Mouse (Mus musculus): ENCODE data around the gene Vps16.

- TF ChIP-seq ELF1 (IDR thresholded peaks at IDR 0.05; ENCODE audit: low read depth, low read length): peak; percentile 50
- TF ChIP-seq MAFK (IDR thresholded peaks at IDR 0.05; ENCODE audit: borderline replicate concordance, low read depth, low read length): peak; percentile 70; the same call in 1 of the 2 replicates
- TF ChIP-seq ZNF384 (IDR thresholded peaks at IDR 0.05; ENCODE audit: low read depth, low read length): peak; percentile 17; the same call in 1 of the 2 replicates
- no peak for TF ChIP-seq UBTF (IDR thresholded peaks at IDR 0.05; ENCODE audit: borderline replicate concordance, insufficient read depth, low read depth, low read length)
- TF ChIP-seq CTCF (IDR thresholded peaks at IDR 0.05 in 2 of 3, conservative IDR thresholded peaks at IDR 0.05 in 1 of 3; ENCODE audit: control insufficient read depth in 1 of 3, insufficient read depth in 1 of 3, low read depth in 2 of 3, low read length in 3 of 3, poor library complexity in 1 of 3, severe bottlenecking in 1 of 3): no peak
- TF ChIP-seq NRF1 (IDR thresholded peaks at IDR 0.05; ENCODE audit: insufficient read depth, low read depth, low read length, poor library complexity, severe bottlenecking): no peak
- no peak for TF ChIP-seq CHD2 (IDR thresholded peaks at IDR 0.05; ENCODE audit: low read length)
- no peak for TF ChIP-seq POLR2A (IDR thresholded peaks at IDR 0.05; ENCODE audit: control insufficient read depth in 1 of 2, insufficient read depth in 1 of 2, low read depth in 1 of 2, low read length in 2 of 2, poor library complexity in 1 of 2)
These were observed 45.8 kb downstream of the Vps16 start for GRCm38 (mm10) chr2:130469935-130470334.

Measured in MEL (cell line).